Mouse (Mus musculus) liver, embryonic 14.5 days (tissue): ENCODE results near the gene Plaa.

ENCODE experiments used
- CTCF ChIP-seq: IDR thresholded peaks from 2 replicates; pipeline ENCODE4 v1.5.1; 2016; ENCODE audit warnings: antibody characterized with exemption, low read depth, control low read depth
- EP300 ChIP-seq: IDR thresholded peaks from 2 replicates; pipeline ENCODE4 v1.6.1; 2016; ENCODE audit warnings: antibody characterized with exemption, low read depth

GRCm38 (mm10) chr4:94613972-94614626 is 11.1 kb upstream of the Plaa start, which contains the start of gene Ift74:
- TF ChIP-seq CTCF: no peak
- peak; percentile 30 for TF ChIP-seq EP300
